In genomic region chr15:77818556-77819158, GRCm38 (mm10) we compare ENCODE assay signal across 12 mouse cellular contexts. TPM values are rescaled to one million over a fixed set of nuclear protein-coding genes. Genes with fewer than 3 reads are reported as not detected.
DNase-seq lines count a peak whose midpoint lies in the region; ATAC-seq and TF ChIP-seq lines count a peak whose summit lies in the region.
"Had no signal": no experiment of that assay in that cellular context is flagged by ENCODE, and none has a peak within 500 bp of the region (broad histone marks: within the 10 kb centered on the region; RNA-seq: fewer than 3 reads in every experiment).

No protein-coding gene starts in this region.

- no peak for TF ChIP-seq POLR2A in CH12.LX (IDR thresholded peaks at IDR 0.05; ENCODE audit: low read depth, low read length)

- no peak for TF ChIP-seq CTCF in CH12.LX (conservative IDR thresholded peaks at IDR 0.05 in 1 of 2, IDR thresholded peaks at IDR 0.05 in 1 of 2; ENCODE audit: low read depth in 2 of 2, low read length in 2 of 2)

- peak; percentile 57 to 64 for DNase-seq in cerebellum, postnatal 25 days
- DNase-seq in cerebellum, adult 11-12 months: no peak
- DNase-seq in kidney, adult 8-10 months: no peak
- no peak for DNase-seq in CH12.LX (ENCODE audit: extremely low read depth)
- DNase-seq in urinary bladder, postnatal 10 days (ENCODE audit: low spot score): no peak
- DNase-seq in adrenal gland, postnatal 4 days (ENCODE audit: low spot score in 2 of 2): no peak
- DNase-seq: adrenal gland, adult 8-10 months; layer of hippocampus, adult 9-11 months; left cerebral cortex, postnatal 4 days; right cerebral cortex, postnatal 25 days had no signal

- peaks cover 98% of the 10 kb centered on the region for H3K4me1 ChIP-seq in kidney, embryonic 16.5 days (ENCODE audit: insufficient read depth, low read length)
- H3K4me1 ChIP-seq in CH12.LX (ENCODE audit: control insufficient read depth in 1 of 2, insufficient read depth in 2 of 2): peaks cover 57 to 99% of the 10 kb centered on the region in 2 experiments
- H3K4me1 ChIP-seq in intestine, embryonic 15.5 days (replicated peaks): peaks cover 95% of the 10 kb centered on the region

- no peaks in the 10 kb centered on the region for H3K36me3 ChIP-seq in kidney, embryonic 16.5 days (ENCODE audit: insufficient read depth, low read length)
- peaks cover 7 to 63% of the 10 kb centered on the region in 2 experiments for H3K36me3 ChIP-seq in CH12.LX (replicated peaks in 1 of 2; ENCODE audit: control insufficient read depth in 1 of 2, insufficient read depth in 1 of 2, low read length in 1 of 2)
- H3K36me3 ChIP-seq in intestine, embryonic 15.5 days: no peaks in the 10 kb centered on the region

- H3K27ac ChIP-seq in kidney, embryonic 16.5 days (ENCODE audit: low read length): 0 out of 2 replicates have a peak overlapping the region, but pooled peaks have one; percentile 16
- H3K27ac ChIP-seq in CH12.LX (ENCODE audit: insufficient read depth, low read depth): peak overlapping the region; percentile 99; the same call in 1 of the 2 replicates
- H3K27ac ChIP-seq in intestine, embryonic 15.5 days: no peak overlapping the region

- peaks cover 95% of the 10 kb centered on the region for H3K79me2 ChIP-seq in CH12.LX (replicated peaks; ENCODE audit: control insufficient read depth, extremely low read depth, insufficient read depth, poor library complexity, severe bottlenecking)

- 65% methylated on average over 15 of the region's 15 CpGs for WGBS in kidney, embryonic 16.5 days
- WGBS in intestine, embryonic 15.5 days: 50% methylated on average over 15 of the region's 15 CpGs

- no peaks in the 10 kb centered on the region for H3K9me3 ChIP-seq in kidney, embryonic 16.5 days (ENCODE audit: low read length)
- no peaks in the 10 kb centered on the region for H3K9me3 ChIP-seq in CH12.LX (replicated peaks; ENCODE audit: low read length)
- H3K9me3 ChIP-seq in intestine, embryonic 15.5 days: no peaks in the 10 kb centered on the region

- no peak overlapping the region for H3K9ac ChIP-seq in kidney, embryonic 16.5 days (replicated peaks; ENCODE audit: low read length)
- no peak overlapping the region; the same call in 1 of the 2 replicates for H3K9ac ChIP-seq in CH12.LX (ENCODE audit: insufficient read depth, low read depth)
- H3K9ac ChIP-seq in intestine, embryonic 15.5 days: no peak overlapping the region

- TF ChIP-seq EP300 in CH12.LX (IDR thresholded peaks at IDR 0.05; ENCODE audit: low read length): no peak

- in situ Hi-C loops in CH12.LX (cut with MboI; ENCODE audit: low pct_ligation_motif_present, low pct_unique_long_range_greater_than_20kb, low sequenced_read_pairs): no loop called here

- H3K4me2 ChIP-seq in kidney, embryonic 16.5 days (replicated peaks; ENCODE audit: low read depth, low read length): no peak overlapping the region
- H3K4me2 ChIP-seq in CH12.LX (ENCODE audit: insufficient read depth, low read depth, poor library complexity, severe bottlenecking): no peak overlapping the region
- H3K4me2 ChIP-seq in intestine, embryonic 15.5 days (replicated peaks): 0 out of 2 replicates have a peak overlapping the region, but pooled peaks have one; percentile 6

- no peaks in the 10 kb centered on the region for H3K27me3 ChIP-seq in kidney, embryonic 16.5 days (ENCODE audit: insufficient read depth, low read length)
- no peaks in the 10 kb centered on the region for H3K27me3 ChIP-seq in CH12.LX (replicated peaks)
- no peaks in the 10 kb centered on the region for H3K27me3 ChIP-seq in intestine, embryonic 15.5 days (replicated peaks)

- TF ChIP-seq RAD21 in CH12.LX (IDR thresholded peaks at IDR 0.05; ENCODE audit: low read depth, low read length): no peak

- no peak overlapping the region for H3K4me3 ChIP-seq in kidney, embryonic 16.5 days (ENCODE audit: low read length)
- no peak overlapping the region for H3K4me3 ChIP-seq in CH12.LX (replicated peaks in 1 of 3; ENCODE audit: low read depth in 2 of 3, low read length in 2 of 3, poor library complexity in 1 of 3)
- H3K4me3 ChIP-seq in intestine, embryonic 15.5 days (replicated peaks): no peak overlapping the region

- no peak for ATAC-seq in kidney, embryonic 16.5 days (ENCODE audit: low FRiP score, low TSS enrichment)
- no peak for ATAC-seq in intestine, embryonic 15.5 days

- dilution Hi-C loops in CH12.LX (cut with MboI; ENCODE audit: extremely low pct_ligation_motif_present, extremely low pct_unique_long_range_greater_than_20kb, low sequenced_read_pairs): no loop called here

TF ChIP-seq in CH12.LX, 34 proteins besides CTCF, POLR2A, EP300 and RAD21:
- no peak for TF ChIP-seq GABPA (IDR thresholded peaks at IDR 0.05; ENCODE audit: insufficient replicate concordance, low read depth, low read length)

RNA-seq across cellular contexts. Expression of gene Myh9, which starts 23.3 kb away (rescaled TPM):
- polyA plus RNA-seq in kidney, embryonic 16.5 days (2015; fragmentation: Nextera tagmentation; extraction: Ambion mirVana): 55.4 and 64.5 TPM in 2 replicates
- 128 and 146 TPM in 2 replicates for total RNA-seq in CH12.LX (2012; rRNA removed)
- 43.8 and 46.4 TPM in 2 replicates for total RNA-seq in CH12.LX (2014; rRNA removed)
- 165 and 178 TPM in 2 replicates for polyA plus RNA-seq in CH12.LX (2012; ENCODE audit: insufficient read length, low read depth)
- polyA plus RNA-seq in intestine, embryonic 15.5 days (2015; fragmentation: Nextera tagmentation; extraction: Ambion mirVana): 51.6 and 52.9 TPM in 2 replicates
- 100 to 1,000 TPM; 251 to 311 TPM for total RNA-seq in adrenal gland, postnatal 4 days (2021)

Comparison
In these comparisons a context has a peak if more than half of its experiments do, and no peak if none do; other contexts are left out.
1. DNase-seq: peak in cerebellum, postnatal 25 days (2 of 2); none in cerebellum, adult 11-12 months (single experiment), kidney, adult 8-10 months (0 of 2), CH12.LX (single experiment), urinary bladder, postnatal 10 days (single experiment) and adrenal gland, postnatal 4 days (0 of 2).